Mouse (Mus musculus) heart, embryonic 11.5 days (tissue): ENCODE measurements around the gene Robo2. TPM values are rescaled to one million over a fixed set of nuclear protein-coding genes. Genes with fewer than 3 reads are reported as not detected.

Experiments used
- ATAC-seq: fragments of 200-750 bp; cut with Nextera tagmentation; replicated peaks from 2 replicates; pipeline ENCODE4 v1.8.0; 2017; ENCODE audit warnings: moderate library complexity; ENCODE audit not compliant: insufficient number of reproducible peaks, low FRiP score, low TSS enrichment
- H3K27ac ChIP-seq: fragments of 300-500 bp; sonication (generic); 2 replicates; pipeline ENCODE4 v1.5.1; 2014; ENCODE audit warnings: mild to moderate bottlenecking, low read depth, low read length
- H3K27me3 ChIP-seq: fragments of 300-500 bp; sonication (generic); 2 replicates; pipeline ENCODE4 v1.6.1; 2014; ENCODE audit warnings: mild to moderate bottlenecking, low read length, mixed read lengths; ENCODE audit not compliant: control insufficient read depth, insufficient read depth
- H3K36me3 ChIP-seq: fragments of 300-500 bp; sonication (generic); 2 replicates; pipeline ENCODE4 v1.6.1; 2014; ENCODE audit warnings: mild to moderate bottlenecking, low read length, moderate library complexity, mixed read lengths; ENCODE audit not compliant: control insufficient read depth, insufficient read depth
- H3K4me1 ChIP-seq: fragments of 300-500 bp; sonication (generic); 2 replicates; pipeline ENCODE4 v1.6.1; 2014; ENCODE audit warnings: low read length; ENCODE audit not compliant: control insufficient read depth, insufficient read depth
- H3K4me2 ChIP-seq: fragments of 300-500 bp; sonication (generic); 2 replicates; pipeline ENCODE4 v1.6.1; 2014; ENCODE audit warnings: mild to moderate bottlenecking, moderate library complexity
- H3K4me3 ChIP-seq: fragments of 300-500 bp; sonication (generic); 2 replicates; pipeline ENCODE4 v1.5.1; 2014; ENCODE audit warnings: low read depth, low read length
- H3K9ac ChIP-seq: fragments of 300-500 bp; sonication (generic); 2 replicates; pipeline ENCODE4 v1.6.1; 2014; ENCODE audit warnings: mild to moderate bottlenecking, low read depth, low read length, moderate library complexity
- H3K9me3 ChIP-seq: fragments of 300-500 bp; sonication (generic); replicated peaks from 2 replicates; pipeline ENCODE4 v1.6.1; 2016; ENCODE audit warnings: low read length; ENCODE audit not compliant: control insufficient read depth
- whole genome bisulfite sequencing: fragments of 180-500 bp; shearing (Covaris S2); extraction: QIAGEN DNeasy Blood & Tissue Kit; methylation state at CpG from one replicate; pipeline ENCODE4 v1.1.7; 2014; ENCODE audit not compliant: insufficient replicate concordance; 5-methylcytosine and 5-hydroxymethylcytosine counted together
- polyA plus RNA-seq: library from polyadenylated mRNA; unstranded; fragments of >200 nt; fragmentation: Nextera tagmentation; extraction: Ambion mirVana; gene quantifications from 2 replicates; pipeline ENCODE4 v1.2.1, GENCODE M21; 2014

The Robo2 gene
- polyA plus RNA-seq, 1 experiment from 2014 or later = 18.8 TPM

DNA sequence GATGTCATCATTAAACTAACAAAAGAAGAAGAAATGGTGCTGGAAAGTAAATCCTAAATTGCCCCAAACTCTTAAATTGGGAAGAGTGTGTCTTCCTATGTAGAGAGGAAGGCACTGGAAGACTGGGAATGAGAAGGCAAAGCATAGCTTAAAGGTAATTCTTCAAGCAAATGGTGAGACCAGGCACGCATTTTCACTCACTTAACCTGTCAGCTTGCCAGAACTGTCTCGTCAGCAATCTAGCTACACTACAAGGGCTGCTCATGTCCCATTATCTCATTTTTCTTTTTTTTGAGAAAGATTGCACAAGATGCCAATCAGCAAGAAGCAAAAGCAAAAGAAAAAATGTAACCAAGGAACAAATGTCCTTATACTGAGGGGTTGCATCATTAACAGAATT lies 410.3 kb downstream of the Robo2 start:
- 45% methylated on average over 2 of the region's 2 CpGs for WGBS
- H3K4me3 ChIP-seq = no peak overlapping the region
- no peaks in the 10 kb centered on the region for H3K9me3 ChIP-seq
- no peak overlapping the region for H3K9ac ChIP-seq
- H3K36me3 ChIP-seq = no peaks in the 10 kb centered on the region
- H3K27ac ChIP-seq = no peak overlapping the region
- H3K4me2 ChIP-seq = no peak overlapping the region
- no peaks in the 10 kb centered on the region for H3K27me3 ChIP-seq
- H3K4me1 ChIP-seq = no peaks in the 10 kb centered on the region
- ATAC-seq = no peak

GRCm38 (mm10) chr16:73991212-73991611 lies 420.4 kb downstream of the Robo2 start:
- no peak overlapping the region for H3K9ac ChIP-seq
- H3K27me3 ChIP-seq = no peaks in the 10 kb centered on the region
- no peaks in the 10 kb centered on the region for H3K9me3 ChIP-seq
- no peak overlapping the region for H3K4me3 ChIP-seq
- no peak overlapping the region for H3K27ac ChIP-seq
- no peak overlapping the region for H3K4me2 ChIP-seq
- no peaks in the 10 kb centered on the region for H3K36me3 ChIP-seq
- ATAC-seq = no peak
- H3K4me1 ChIP-seq = no peaks in the 10 kb centered on the region
- WGBS = 77% methylated on average over 6 of the region's 6 CpGs

- H3K9ac ChIP-seq = no peak overlapping the region
- H3K4me2 ChIP-seq = no peak overlapping the region
- WGBS = 76% methylated on average over 7 of the region's 7 CpGs
- no peak overlapping the region for H3K27ac ChIP-seq
- H3K4me3 ChIP-seq = no peak overlapping the region
- H3K9me3 ChIP-seq = no peaks in the 10 kb centered on the region
- H3K27me3 ChIP-seq = no peaks in the 10 kb centered on the region
- ATAC-seq = no peak
- no peaks in the 10 kb centered on the region for H3K4me1 ChIP-seq
- H3K36me3 ChIP-seq = no peaks in the 10 kb centered on the region
Measured at GRCm38 (mm10) chr16:73969573-73969972, 442.1 kb downstream of the Robo2 start.

- ATAC-seq = no peak
- no peaks in the 10 kb centered on the region for H3K9me3 ChIP-seq
- 83% methylated on average over 5 of the region's 5 CpGs for WGBS
- no peak overlapping the region for H3K27ac ChIP-seq
- no peaks in the 10 kb centered on the region for H3K27me3 ChIP-seq
- H3K4me3 ChIP-seq = no peak overlapping the region
- no peak overlapping the region for H3K9ac ChIP-seq
- H3K4me2 ChIP-seq = no peak overlapping the region
- no peaks in the 10 kb centered on the region for H3K36me3 ChIP-seq
- H3K4me1 ChIP-seq = no peaks in the 10 kb centered on the region
Measured at GRCm38 (mm10) chr16:73964366-73964926, 447.2 kb downstream of the Robo2 start.

DNA sequence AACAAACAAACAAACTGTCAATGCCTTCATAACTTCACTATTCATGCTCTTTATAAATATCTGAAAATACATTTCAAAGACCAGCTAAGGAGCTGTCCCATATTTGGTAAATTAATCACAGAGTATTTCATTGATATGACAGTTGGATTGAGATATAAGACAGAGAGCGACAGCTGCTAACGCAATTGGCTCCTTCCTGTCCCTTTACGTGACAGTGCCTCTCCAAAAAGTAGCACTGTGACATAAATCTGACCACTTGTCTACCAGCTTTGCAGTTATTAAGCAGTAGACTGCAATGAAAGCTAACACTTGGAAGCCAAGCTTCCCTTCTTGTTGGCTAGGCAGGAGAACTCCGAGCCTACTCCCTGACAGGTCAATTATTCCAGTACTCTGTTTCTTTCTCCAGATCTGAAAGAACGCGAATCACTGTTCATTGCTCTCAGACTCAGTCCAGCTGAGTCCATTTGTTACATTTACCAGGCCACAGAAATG lies 452.1 kb downstream of the Robo2 start:
- no peak for ATAC-seq
- Histone ChIP-seq H3K9ac (no peak overlapping the region), H3K27me3 (no peaks in the 10 kb centered on the region), H3K27ac (no peak overlapping the region), H3K4me3 (no peak overlapping the region), H3K4me2 (no peak overlapping the region), H3K36me3 (no peaks in the 10 kb centered on the region), H3K4me1 (no peaks in the 10 kb centered on the region), H3K9me3 (no peaks in the 10 kb centered on the region)
- whole genome bisulfite sequencing = 80% methylated on average over 6 of the region's 6 CpGs

DNA sequence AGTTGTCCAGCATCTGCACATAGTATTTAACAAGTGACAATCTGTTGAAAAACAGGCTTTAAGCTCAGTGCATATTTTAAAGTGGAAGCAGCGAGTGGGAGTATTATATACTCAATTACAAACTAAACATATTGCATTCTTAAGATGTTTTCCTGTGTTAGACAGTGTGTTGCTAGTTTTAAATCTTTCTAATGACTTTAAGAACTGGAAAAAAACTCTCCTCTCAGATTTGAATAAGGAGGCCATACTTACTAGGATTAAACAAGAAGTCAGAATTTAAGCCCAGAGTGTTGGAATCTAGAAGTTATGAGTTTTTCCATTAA lies 453.1 kb downstream of the Robo2 start:
- Histone ChIP-seq H3K27ac (no peak overlapping the region), H3K27me3 (no peaks in the 10 kb centered on the region), H3K9me3 (no peaks in the 10 kb centered on the region), H3K4me3 (no peak overlapping the region), H3K9ac (no peak overlapping the region), H3K4me1 (no peaks in the 10 kb centered on the region), H3K4me2 (no peak overlapping the region), H3K36me3 (no peaks in the 10 kb centered on the region)
- 67% methylated on average over 1 of the region's 1 CpGs for WGBS
- ATAC-seq = no peak

GRCm38 (mm10) chr16:73957675-73958523 lies 453.7 kb downstream of the Robo2 start:
- Histone ChIP-seq H3K4me2 (no peak overlapping the region), H3K9me3 (no peaks in the 10 kb centered on the region), H3K4me3 (no peak overlapping the region), H3K36me3 (no peaks in the 10 kb centered on the region), H3K27ac (no peak overlapping the region), H3K27me3 (no peaks in the 10 kb centered on the region), H3K4me1 (no peaks in the 10 kb centered on the region), H3K9ac (no peak overlapping the region)
- no peak for ATAC-seq
- 69% methylated on average over 3 of the region's 3 CpGs for WGBS

- Histone ChIP-seq H3K36me3 (no peaks in the 10 kb centered on the region), H3K4me1 (no peaks in the 10 kb centered on the region), H3K27ac (no peak overlapping the region), H3K9me3 (no peaks in the 10 kb centered on the region), H3K27me3 (no peaks in the 10 kb centered on the region), H3K9ac (no peak overlapping the region), H3K4me2 (no peak overlapping the region), H3K4me3 (no peak overlapping the region)
- WGBS = 75% methylated on average over 6 of the region's 6 CpGs
- ATAC-seq = no peak
Measured at GRCm38 (mm10) chr16:73946171-73946570, 465.5 kb downstream of the Robo2 start.

DNA sequence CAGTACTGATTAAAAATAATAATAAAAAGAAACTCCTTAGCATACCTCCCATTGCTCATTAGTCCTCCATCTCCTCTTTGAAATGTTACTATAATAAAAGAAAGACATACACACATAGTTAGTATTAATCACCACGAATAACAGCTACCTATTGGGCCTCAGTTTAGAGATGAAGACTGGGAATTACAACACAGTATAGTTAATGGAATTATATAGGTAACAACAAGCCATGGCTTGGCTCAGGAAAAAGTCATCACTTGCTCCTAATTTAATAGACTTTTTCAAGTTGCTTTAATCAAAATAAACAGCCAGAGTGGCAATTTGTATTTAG lies 471.4 kb downstream of the Robo2 start:
- 77% methylated on average over 1 of the region's 1 CpGs for whole genome bisulfite sequencing

More for the DNA sequence above, 471.4 kb downstream of the Robo2 start:
- H3K27ac ChIP-seq = no peak overlapping the region
- H3K9ac ChIP-seq = no peak overlapping the region
- no peaks in the 10 kb centered on the region for H3K9me3 ChIP-seq
- no peak overlapping the region for H3K4me3 ChIP-seq
- ATAC-seq = no peak
- no peak overlapping the region for H3K4me2 ChIP-seq
- no peaks in the 10 kb centered on the region for H3K27me3 ChIP-seq
- H3K4me1 ChIP-seq = no peaks in the 10 kb centered on the region
- no peaks in the 10 kb centered on the region for H3K36me3 ChIP-seq
